Mouse (Mus musculus) hindbrain, postnatal 0 days (tissue): Measurements from ENCODE around the gene Snd1. TPM values are rescaled to one million over a fixed set of nuclear protein-coding genes. Genes with fewer than 3 reads are reported as not detected.
"Not testable (repeated sequence)": the region's sequence is repeated elsewhere in the genome, so short reads cannot be mapped to it uniquely, and the experiment has no call there.

Source experiments
- ATAC-seq: fragments of 200-750 bp; cut with Nextera tagmentation; 2 replicates; pipeline ENCODE4 v1.8.0; 2017; ENCODE audit warnings: mild to moderate bottlenecking, moderate TSS enrichment, moderate library complexity
- DNase-seq: peaks from one replicate; pipeline ENCODE4 v3.0.0-alpha.2; 2015; ENCODE audit warnings: low spot score
- H3K27ac ChIP-seq: fragments of 300-500 bp; sonication (generic); 2 replicates; pipeline ENCODE4 v1.5.1; 2014; ENCODE audit warnings: mild to moderate bottlenecking
- H3K27me3 ChIP-seq: fragments of 300-500 bp; sonication (generic); 2 replicates; pipeline ENCODE4 v1.6.1; 2014; ENCODE audit warnings: low read length, mixed read lengths; ENCODE audit not compliant: insufficient read depth
- H3K36me3 ChIP-seq: fragments of 300-500 bp; sonication (generic); 2 replicates; pipeline ENCODE4 v1.6.1; 2014; ENCODE audit warnings: low read length, mixed read lengths; ENCODE audit not compliant: insufficient read depth
- H3K4me1 ChIP-seq: fragments of 300-500 bp; sonication (generic); 2 replicates; pipeline ENCODE4 v1.6.1; 2014; ENCODE audit warnings: antibody characterized with exemption, low read length, mixed read lengths; ENCODE audit not compliant: insufficient read depth
- H3K4me2 ChIP-seq: fragments of 300-500 bp; sonication (generic); 2 replicates; pipeline ENCODE4 v1.6.1; 2014; ENCODE audit warnings: low read depth, mild to moderate bottlenecking, low read length, moderate library complexity, mixed read lengths
- H3K4me3 ChIP-seq: fragments of 300-500 bp; sonication (generic); 2 replicates; pipeline ENCODE4 v1.5.1; 2014; ENCODE audit warnings: low read length
- H3K9ac ChIP-seq: fragments of 300-500 bp; sonication (generic); replicated peaks from 2 replicates; pipeline ENCODE4 v1.6.1; 2014; ENCODE audit warnings: mild to moderate bottlenecking, low read length, moderate library complexity, mixed read lengths
- H3K9me3 ChIP-seq: fragments of 300-500 bp; sonication (generic); 2 replicates; pipeline ENCODE4 v1.6.1; 2016; ENCODE audit warnings: low read length, mixed read lengths
- CTCF ChIP-seq: IDR thresholded peaks from 2 replicates; pipeline ENCODE4 v1.5.1; 2016; ENCODE audit warnings: antibody characterized with exemption, control low read depth, low read depth
- WGBS: fragments of 180-500 bp; shearing (Covaris S2); extraction: QIAGEN DNeasy Blood & Tissue Kit; methylation state at CpG from one replicate; pipeline ENCODE4 v1.1.7; 2014; 5-methylcytosine and 5-hydroxymethylcytosine counted together
- polyA plus RNA-seq: library from polyadenylated mRNA; unstranded; fragments of >200 nt; fragmentation: Nextera tagmentation; extraction: Ambion mirVana; gene quantifications from 2 replicates; pipeline ENCODE4 v1.2.1, GENCODE M21; 2015
- total RNA-seq: library from RNA; depleted of rRNA; stranded (reverse); fragments of >200 nt; gene quantifications from 2 replicates; pipeline ENCODE4 v1.2.3, GENCODE M21; 2014

The Snd1 gene
- total and polyA plus RNA-seq, 2 experiments from 2014 or later: 67.6 to 85.5 TPM

DNA sequence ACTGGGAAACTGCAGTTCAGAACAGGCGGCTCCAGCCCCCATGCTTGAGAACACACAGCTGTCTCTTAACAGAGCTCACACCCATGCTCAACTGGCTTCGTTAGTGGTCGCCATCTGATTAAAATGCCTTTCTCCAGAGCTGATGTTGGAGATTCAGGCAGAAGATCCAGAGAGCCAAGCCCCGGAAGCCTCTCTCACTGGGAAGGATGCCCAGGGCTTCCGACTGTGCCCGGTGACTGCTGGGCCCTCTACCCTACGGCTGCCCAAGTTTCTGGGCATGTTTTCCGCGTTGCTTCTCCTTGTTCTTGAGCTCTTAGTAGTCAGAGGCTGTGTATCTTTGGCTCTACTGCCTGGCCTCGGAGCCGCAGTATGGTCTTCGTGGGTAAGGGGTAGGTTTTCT lies 447.4 kb downstream of the Snd1 start:
- 58% methylated on average over 12 of the region's 12 CpGs for WGBS
- Histone ChIP-seq H3K27me3 (no peaks in the 10 kb centered on the region), H3K4me1 (no peaks in the 10 kb centered on the region), H3K27ac (no peak overlapping the region), H3K4me2 (no peak overlapping the region), H3K9ac (no peak overlapping the region), H3K4me3 (no peak overlapping the region), H3K36me3 (no peaks in the 10 kb centered on the region), H3K9me3 (no peaks in the 10 kb centered on the region)
- peak; percentile 50 for DNase-seq
- TF ChIP-seq CTCF: no peak
- peak; percentile 65 for ATAC-seq

DNA sequence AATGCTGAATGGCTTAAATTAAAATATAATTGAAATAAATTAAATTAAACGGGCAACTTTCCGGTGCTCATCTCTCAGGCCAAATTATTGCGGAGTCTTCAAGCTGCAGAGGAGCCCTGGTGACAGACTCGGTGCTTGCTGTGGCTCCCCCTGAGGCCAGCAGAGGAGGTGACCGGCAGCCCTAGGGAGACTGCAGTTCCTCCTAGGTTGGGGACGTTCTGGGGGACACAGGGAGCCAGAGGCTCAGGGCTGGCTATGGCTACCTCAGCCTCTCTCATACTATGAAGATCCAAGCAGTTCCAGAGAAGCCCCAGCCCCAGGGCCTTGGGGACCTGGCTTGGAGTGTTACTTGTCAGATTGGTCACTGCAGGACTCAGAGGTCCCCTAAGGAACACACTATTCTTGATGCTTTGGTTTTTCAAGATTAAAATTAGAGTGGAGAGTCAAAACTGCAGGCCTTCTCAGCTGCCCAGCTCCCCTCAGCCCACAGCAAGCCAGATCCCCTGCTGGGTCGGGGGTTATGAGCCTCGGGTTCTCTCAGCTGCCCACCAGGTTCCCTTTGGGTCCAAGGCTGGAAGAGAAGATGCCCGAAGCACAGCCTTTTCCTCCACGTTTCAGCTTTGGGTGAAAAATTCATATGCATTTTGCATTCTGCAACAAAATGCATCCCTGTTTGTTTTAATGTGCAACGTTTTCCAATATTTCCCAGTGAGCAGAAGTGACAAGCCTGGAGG lies 448.3 kb downstream of the Snd1 start:
- ATAC-seq: peak; percentile 58; the same call in 1 of the 2 replicates
- DNase-seq: no peak
- WGBS: 62% methylated on average over 11 of the region's 11 CpGs
- Histone ChIP-seq H3K4me1 (no peaks in the 10 kb centered on the region), H3K9ac (no peak overlapping the region), H3K9me3 (no peaks in the 10 kb centered on the region), H3K4me3 (no peak overlapping the region), H3K27me3 (no peaks in the 10 kb centered on the region), H3K36me3 (no peaks in the 10 kb centered on the region), H3K27ac (no peak overlapping the region), H3K4me2 (no peak overlapping the region)
- TF ChIP-seq CTCF: peak; percentile 50

DNA sequence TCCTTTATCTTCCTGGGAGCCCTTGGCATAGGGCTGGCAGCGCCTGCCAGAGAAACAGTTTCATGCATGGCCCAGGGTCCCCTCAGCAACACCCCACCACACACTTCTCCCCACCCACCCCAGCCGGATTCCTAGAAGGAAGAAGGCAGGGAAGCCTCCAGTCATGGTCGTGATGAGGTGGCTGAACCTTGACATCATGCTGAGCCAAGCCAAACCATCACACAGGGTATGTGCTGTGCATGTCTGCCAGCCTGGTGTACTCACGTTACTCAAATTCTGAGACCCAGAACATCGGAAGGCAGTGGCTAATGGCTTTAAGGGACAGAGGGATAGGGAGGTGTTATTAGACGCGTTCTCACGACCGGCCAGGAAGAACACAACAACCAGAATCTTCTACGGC lies 448.9 kb downstream of the Snd1 start:
- ATAC-seq (peak; percentile 71), DNase-seq (no peak)
- H3K9ac ChIP-seq: no peak overlapping the region
- H3K27ac ChIP-seq: no peak overlapping the region
- H3K9me3 ChIP-seq: no peaks in the 10 kb centered on the region
- no peaks in the 10 kb centered on the region for H3K4me1 ChIP-seq
- WGBS: 75% methylated on average over 10 of the region's 10 CpGs
- no peak overlapping the region for H3K4me3 ChIP-seq
- peak overlapping the region; percentile 16; the same call in 1 of the 2 replicates for H3K4me2 ChIP-seq
- H3K27me3 ChIP-seq: no peaks in the 10 kb centered on the region
- TF ChIP-seq CTCF: no peak
- no peaks in the 10 kb centered on the region for H3K36me3 ChIP-seq

DNA sequence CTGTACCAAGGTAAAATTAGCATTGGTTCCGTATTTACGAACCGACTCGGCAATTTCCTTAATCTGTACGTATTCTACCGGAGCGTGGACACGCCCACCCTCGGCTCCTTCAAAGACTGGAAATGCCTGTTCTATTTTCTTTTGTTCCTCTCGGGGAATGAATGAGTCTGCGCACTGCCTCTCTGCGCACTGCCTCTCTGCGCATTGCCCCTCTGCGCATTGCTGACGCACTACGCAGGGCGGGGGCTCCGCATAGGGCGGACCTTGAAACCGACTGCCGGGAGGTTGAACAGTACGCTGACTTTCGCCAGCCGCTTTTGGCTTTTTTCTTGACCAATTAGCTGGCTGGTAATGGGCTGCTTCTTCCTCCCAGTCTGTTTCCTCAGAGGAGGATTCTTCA lies 453.0 kb downstream of the Snd1 start:
- not testable (repeated sequence) for H3K4me2 ChIP-seq, H3K27ac ChIP-seq, H3K27me3 ChIP-seq, ATAC-seq, H3K9ac ChIP-seq, H3K4me3 ChIP-seq, H3K9me3 ChIP-seq, H3K36me3 ChIP-seq, DNase-seq, H3K4me1 ChIP-seq
- WGBS: 87% methylated on average over 10 of the region's 24 CpGs

DNA sequence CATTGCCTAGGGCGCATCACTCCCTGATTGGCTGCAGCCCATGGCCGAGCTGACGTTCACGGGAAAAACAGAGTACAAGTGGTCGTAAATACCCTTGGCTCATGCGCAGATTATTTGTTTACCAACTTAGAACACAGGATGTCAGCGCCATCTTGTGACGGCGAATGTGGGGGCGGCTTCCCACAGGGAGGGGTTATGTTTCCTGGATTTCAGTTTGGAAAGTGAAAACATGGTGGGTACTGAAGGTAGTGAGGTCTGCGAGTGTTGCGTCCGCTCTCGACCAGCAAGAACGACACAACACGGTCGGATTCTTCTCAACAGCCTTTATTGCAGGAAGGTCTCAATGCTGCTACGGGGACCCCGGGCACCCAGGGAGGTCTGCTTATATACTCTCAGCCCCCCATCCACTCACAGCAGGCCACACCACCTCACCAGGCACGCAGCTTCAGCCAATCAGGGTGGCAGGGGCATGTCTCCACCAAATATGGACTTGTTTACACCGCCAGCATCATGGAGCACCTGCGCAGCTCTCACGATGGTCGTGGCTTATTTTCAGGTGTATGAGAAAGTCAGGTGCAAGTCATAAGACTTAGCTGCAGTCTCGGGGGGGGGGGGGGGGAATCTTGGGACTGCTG lies 454.3 kb downstream of the Snd1 start:
- 88% methylated on average over 19 of the region's 25 CpGs for WGBS
- H3K27ac ChIP-seq, H3K27me3 ChIP-seq, ATAC-seq, DNase-seq, H3K36me3 ChIP-seq, H3K4me3 ChIP-seq, H3K4me2 ChIP-seq, H3K9me3 ChIP-seq, H3K4me1 ChIP-seq, H3K9ac ChIP-seq: not testable (repeated sequence)

DNA sequence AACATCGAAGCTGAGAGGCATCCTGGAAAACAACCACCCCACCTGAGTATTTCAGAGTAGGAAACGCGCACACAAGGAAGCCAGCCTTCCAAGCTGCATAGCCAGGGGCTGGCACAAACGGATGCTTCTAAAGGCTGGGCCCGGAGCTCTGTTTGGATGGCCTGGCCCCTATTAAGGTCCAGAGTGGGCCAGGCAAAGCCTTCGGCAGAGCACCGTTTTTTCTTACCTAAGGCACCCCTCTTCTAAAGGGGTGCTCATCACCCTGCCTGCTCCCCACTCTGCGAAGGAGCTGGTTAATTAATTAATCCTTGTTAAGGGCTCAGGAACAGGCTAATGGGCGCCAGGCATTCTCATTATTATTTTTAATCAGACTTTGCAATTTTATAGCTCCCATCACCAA lies 456.3 kb downstream of the Snd1 start:
- H3K4me2 ChIP-seq: peak overlapping the region; percentile 58; the same call in 1 of the 2 replicates

More for the DNA sequence above, 456.3 kb downstream of the Snd1 start:
- no peak for TF ChIP-seq CTCF
- ATAC-seq: peak; percentile 47; the same call in 1 of the 2 replicates
- Histone ChIP-seq H3K9me3 (no peaks in the 10 kb centered on the region), H3K27ac (no peak overlapping the region), H3K9ac (no peak overlapping the region), H3K4me1 (peaks cover 5% of the 10 kb centered on the region; the same call in 1 of the 2 replicates), H3K36me3 (no peaks in the 10 kb centered on the region), H3K4me3 (no peak overlapping the region), H3K27me3 (no peaks in the 10 kb centered on the region)
- 27% methylated on average over 9 of the region's 9 CpGs for WGBS
- no peak for DNase-seq
